Mouse (Mus musculus): ENCODE results near the gene Kcne3.

Kcne3 gene

DNA sequence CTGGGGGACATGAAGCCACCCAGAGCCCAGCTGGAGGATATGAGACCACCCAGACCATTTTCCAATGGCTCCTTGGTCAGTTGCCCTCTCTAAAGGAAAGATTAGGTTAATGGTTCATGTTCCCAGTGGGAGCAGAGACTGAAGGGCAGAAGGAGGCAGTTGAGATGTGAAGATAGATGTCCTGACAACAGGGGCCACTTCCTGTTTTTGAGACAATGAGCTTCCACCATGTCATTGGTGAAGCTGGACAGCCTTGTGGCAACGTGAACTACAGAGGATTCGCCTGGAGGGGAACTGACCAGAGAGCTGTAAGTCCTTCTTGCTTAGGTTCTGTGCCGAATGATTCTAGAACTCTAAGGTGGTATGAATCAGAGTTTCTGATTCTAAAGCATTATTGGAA lies at the start of gene Kcne3:
Gene Kcne3, plus strand, starts transcription at position 234 of the 400 bp plus-strand sequence.
- DNase-seq (ENCODE audit: low spot score), result no peak

DNA sequence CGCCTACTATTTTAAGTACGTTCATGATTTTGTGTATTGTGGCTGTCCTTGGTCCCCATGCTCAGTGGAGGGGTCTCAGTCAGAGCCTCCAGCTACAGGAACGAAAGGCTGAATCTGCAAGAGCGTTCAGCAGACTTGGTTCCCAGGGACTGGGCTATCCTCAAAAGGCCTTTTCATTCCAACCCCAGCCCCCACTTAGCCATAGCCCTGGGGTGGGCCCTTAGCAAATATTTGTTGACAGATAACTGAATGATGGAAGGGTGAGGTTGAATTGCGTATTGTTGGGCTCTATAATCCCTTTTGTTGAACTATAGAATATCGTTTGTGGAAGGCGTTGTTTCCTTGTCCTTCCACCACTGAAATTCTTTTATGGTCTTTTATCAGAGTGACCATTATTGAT lies 49.8 kb upstream of the Kcne3 start:
- no peak for DNase-seq (ENCODE audit: low spot score)

DNA sequence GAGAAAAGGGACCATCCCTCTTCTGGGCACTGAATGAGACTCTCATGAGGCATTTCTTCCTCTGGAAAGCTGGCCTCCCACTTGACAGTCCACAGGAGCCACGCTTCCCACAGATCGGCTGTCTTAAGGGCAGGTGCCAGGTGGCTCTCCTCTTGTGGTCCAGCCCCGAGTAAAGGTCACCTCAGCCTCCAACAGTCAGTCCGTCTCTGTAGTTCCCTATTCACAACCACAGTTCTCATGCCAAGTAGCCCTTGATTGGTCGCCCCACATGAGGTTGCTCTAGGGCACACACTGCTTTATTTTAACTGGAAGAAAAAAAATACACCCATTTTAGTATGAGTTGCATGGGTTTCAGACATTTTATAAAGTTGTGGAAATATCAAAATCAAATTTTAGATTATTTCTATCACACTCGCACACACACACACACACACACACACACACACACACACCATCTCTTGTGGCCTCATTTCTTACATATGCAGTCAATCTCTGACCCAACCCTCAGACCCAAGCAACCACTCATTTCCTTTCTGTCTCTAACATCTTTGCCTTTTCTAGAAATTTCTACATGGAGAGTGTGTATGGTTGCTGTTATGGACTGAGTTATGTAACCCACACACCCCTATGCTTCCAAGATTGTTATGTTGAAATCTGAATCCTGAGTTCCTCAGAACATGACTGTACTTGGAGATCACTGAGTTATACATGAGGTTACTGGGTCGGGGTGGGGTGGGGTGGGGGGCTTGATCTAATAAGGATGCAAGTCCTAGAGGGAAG lies 47.9 kb upstream of the Kcne3 start:
- no peak for DNase-seq (ENCODE audit: low spot score)

DNA sequence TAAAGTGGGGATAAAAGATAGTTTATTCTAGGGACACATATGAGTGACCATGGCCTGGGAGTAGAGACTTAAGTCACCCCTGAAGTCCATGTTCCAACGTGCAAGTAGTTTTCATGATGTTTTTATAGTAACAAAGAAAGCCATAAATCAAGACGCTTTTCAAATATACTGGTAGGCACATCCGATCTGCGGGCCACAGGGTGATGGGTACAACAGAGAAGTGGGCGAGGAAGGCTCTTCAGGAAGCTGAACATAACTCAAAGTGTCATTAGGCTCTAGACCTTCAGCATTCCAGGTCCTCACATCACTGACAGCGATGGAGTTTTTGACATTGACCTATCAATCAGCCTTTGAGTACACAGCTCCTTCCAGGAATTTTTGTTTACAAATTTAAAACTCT lies 45.7 kb upstream of the Kcne3 start:
- no peak for DNase-seq (ENCODE audit: low spot score)

DNA sequence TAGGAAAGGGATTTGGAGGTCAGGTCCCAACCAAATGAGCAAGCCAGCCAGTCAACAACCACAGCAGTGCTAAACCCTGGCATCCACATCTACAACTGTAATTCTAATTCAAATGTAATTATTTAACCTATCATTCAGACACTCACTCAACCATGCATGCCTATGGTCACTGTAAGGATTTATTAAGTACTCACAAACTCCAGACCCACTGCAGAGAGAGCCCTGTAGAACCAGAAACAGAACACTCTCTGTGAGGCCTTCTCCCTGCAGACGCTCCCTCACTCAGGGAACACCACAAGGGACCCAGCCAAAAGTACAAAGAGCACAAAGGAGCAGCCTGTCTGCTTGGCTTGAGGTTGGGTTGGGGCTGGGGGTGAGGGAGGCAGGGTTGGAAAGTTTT lies 43.9 kb upstream of the Kcne3 start:
- DNase-seq (ENCODE audit: low spot score), result no peak

DNA sequence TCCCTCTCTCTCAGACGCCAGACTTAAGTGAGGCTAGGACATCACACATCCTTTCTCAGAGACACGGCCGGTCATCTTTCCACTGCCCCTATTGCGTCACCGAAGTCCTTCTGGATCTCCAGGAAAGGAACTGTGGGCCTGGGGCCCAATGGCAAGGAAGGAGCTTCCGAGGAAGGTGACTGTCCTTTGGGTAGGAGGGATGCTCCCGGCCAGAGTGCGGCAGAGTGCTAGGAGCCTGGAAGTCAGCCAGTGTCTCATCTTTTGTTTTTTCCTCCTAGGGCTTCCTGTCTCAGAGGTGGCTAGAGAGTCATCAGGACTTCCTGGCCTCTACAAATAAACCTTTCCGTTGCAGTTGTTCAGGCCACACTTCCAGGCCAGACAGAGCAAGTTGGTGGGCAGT lies 39.3 kb upstream of the Kcne3 start:
- DNase-seq (ENCODE audit: low spot score), result no peak

DNA sequence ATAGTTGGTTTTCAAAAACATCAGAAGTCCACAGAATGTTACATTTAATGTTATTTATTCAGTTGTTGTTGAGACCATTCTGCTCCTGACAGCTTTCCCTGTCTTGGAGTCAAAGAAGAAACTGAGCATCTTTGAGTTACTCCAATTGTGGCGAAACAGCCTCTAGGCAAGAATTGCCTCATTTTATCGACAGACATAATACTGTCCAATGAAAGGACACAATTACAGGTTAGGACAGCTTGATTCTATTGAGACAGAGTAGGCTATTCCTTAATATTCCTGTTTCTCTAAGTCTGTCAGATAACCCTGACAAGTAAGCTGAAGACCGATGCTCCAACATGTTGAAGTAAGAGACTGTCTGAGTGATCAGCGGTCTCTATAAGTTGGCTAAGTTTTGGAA lies 38.2 kb upstream of the Kcne3 start:
- no peak for DNase-seq (ENCODE audit: low spot score)

DNA sequence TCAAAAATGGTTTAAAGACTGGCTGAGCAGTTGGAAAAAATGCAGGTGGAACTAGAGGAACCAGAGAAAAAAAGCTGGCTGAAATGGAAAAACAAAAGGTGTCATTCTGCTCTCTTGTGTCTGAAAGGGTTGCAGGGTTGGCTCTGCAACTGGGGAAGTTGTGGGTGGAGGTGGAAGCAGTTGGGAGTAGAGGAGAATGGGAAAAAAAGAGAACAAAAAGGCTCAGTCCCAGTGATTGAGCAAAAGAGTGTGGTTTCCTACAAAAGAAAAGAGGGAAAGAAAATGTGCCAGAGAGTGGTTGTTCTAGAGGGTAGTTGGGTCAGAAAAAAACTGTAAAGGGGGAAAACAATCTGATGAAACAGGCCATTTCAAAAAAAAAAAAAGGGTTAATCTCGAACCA lies 35.7 kb upstream of the Kcne3 start:
- no peak for DNase-seq (ENCODE audit: low spot score)

DNA sequence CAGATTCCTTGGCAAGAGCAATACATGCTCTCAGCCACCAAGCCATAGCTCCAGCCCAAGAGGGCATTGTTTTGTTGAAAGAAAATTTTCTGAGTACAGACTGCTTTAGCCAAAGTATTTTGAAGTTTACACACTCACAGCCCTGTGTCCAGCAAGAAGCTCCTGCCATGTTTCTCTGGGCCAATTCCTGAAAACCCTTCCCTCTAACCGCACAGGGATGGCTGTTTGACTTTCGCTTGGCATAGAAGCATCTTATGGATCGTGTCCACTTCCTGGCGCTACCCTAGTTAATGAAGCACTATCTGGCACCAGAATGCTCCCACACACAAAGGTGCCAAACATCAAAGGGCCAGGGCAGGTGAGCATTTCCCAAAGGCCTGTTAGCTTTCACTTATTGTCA lies 27.7 kb upstream of the Kcne3 start:
- no peak for DNase-seq (ENCODE audit: low spot score)

DNA sequence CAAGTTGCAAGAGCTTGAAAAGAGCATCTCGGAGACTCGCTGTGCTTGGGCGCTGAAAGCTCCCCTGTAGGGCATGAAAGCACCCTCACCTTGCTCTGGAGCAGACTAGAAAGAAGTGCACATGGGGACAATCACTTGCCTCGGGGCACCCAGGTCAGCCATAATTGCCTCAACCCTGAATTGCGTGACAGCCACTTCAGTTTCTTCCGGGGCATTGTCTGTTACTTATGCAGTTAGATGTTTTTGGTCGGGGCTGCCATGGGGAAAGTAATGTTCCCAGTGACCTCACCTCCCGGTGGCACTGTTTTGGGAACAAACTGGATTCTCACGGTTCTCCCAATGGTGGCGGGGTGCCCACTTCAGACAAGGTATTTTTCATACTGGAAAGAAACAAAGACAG lies 26.2 kb upstream of the Kcne3 start:
- no peak for DNase-seq (ENCODE audit: low spot score)

DNA sequence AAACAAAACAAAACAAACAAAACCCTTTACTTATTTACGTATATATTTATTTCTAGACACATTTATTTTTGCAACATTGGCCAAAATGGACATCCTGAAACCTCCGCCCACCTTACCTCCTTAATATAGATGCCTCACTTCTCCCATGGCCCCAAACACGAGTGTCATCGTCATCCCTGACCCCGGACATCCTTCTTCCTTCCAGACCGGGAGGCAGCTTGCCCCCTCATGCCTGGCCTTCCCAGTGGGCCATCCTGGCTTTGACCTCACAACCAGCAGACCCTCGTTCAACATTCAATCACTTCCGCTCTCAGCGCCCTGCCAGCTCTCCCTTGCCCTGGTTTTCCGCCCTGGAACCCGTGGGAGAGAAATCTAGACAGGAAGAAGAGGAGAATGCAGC lies 25.7 kb upstream of the Kcne3 start:
- no peak for DNase-seq (ENCODE audit: low spot score)

DNA sequence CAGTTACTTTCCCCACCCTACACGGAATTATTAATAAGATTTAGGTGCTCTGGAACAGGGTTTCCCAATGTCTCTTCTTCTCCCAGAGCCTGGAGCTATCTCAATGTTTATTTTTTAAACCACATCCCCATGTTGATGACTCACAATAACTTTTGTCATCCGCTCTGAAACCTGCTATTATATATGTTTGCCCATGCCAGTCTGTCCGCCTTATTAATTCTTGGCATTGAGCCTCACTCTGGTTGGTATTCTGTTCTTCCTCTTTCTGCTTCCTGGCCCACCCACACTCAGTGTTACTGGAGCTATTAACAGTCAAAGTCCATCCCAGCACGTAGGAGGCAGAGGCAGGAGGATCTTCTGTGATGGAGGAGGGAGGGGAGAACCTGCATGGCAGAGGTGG lies 18.6 kb upstream of the Kcne3 start:
- DNase-seq (ENCODE audit: low spot score), result no peak

DNA sequence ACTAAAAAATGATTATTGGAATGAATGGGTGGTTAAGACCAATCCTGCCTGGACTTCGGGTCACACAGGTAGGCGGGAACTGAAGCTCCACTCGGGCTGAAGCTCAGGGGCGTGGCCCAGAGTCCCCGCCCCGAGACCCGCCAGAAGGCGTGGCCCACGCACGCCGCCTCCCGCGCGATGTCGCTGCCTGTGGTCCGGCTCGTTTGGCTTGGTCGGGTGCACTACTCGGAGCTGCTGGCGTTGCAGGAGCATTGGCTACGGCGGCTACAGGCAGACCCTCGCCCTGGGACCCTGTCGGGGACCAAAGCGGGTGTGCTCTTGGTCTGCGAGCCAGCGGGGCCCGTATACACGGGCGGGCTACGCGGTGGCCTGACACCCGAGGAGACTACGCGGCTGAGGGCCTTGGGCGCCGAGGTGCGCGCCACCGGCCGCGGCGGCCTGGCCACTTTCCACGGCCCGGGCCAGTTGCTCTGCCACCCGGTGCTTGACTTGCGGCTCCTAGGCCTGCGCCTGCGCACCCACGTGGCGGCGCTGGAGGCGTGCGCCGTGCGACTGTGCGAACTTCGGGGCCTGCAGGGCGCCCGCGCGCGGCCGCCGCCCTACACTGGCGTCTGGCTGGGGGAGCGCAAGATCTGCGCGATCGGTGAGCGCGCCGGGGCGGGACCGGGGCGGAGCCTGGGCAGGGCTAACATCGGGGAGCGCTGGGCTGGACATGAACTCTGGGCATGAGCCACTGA lies 17.0 kb upstream of the Kcne3 start, which contains the start of gene Lipt2:
Gene Lipt2, plus strand, starts transcription at position 173 of the 737 bp plus-strand sequence.
- DNase-seq (ENCODE audit: low spot score), result peak; percentile 78

DNA sequence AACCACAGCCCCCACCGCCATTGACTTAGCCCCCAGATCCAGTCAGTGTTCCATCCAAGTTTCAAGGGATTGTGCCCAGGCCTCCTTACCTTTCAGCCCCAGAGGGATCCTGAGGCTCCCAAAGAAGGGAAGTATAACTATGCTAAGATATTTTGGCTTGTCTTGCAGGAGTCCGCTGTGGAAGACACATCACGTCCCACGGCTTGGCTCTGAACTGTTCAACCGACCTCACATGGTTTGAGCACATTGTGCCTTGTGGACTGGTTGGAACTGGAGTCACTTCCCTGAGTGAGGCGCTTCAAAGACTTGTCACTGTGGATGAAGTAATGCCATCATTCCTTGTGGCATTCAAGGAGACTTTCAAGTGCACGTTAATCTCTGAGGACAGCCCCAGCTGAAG lies 16.3 kb upstream of the Kcne3 start:
- DNase-seq (ENCODE audit: low spot score), result no peak

DNA sequence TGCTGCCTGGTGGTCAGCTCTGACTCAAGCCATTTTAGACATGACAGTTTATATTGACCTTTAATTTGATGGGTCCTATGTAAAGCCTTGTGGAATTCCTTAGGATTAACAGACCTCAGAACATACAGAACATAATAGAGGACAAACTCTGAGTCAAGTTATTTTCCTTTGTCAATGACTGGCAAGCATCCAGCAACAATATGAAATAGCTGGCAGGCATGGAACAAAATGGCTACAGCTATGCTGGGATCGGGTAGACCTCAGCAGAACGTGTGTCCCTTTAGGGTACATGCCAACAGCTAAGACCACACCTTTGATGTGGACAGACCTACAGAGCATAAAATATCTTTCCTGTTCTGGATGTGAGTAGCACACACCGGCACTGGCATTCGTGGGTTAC lies 12.8 kb upstream of the Kcne3 start:
- no peak for DNase-seq (ENCODE audit: low spot score)

DNA sequence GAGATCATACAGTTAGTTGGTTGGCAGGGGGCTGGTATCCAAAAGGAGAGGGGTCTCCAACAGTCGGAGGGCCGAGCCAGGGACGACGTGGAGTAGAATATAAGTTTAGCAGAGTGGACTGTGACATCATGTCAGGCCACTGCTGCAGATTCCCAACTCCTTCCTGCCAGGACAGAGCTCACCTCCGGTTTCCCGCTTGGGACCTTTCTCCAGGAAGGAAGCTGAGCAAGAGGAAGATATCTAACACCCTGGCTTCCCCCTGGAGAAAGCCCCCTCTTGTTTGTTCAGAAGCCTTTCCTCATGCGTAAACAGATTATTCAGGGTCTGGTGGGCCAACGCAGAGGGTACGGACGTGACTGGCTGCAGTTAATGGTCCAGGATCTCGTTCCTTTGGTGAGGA lies 7.6 kb upstream of the Kcne3 start:
- DNase-seq (ENCODE audit: low spot score), result no peak

DNA sequence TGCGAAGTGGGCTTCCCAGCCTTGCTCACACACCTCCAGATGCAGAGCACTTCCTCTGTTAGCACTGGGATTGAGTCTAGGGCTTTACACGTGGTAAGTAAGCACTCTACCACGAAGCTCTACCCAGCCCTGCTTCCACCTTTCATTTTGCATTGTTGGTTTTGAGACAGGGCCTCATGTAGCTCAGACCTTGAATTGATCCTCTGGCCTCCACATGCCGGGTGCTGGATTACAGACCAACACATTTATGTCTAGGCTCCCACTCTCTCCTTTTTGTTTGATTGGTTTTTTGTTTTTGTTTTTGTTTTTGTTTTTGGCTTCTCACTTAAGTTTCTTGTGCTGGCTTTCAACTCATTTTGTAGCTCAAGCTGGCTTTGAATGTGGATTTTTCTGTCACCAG lies 5.5 kb upstream of the Kcne3 start:
- DNase-seq (ENCODE audit: low spot score), result no peak

DNA sequence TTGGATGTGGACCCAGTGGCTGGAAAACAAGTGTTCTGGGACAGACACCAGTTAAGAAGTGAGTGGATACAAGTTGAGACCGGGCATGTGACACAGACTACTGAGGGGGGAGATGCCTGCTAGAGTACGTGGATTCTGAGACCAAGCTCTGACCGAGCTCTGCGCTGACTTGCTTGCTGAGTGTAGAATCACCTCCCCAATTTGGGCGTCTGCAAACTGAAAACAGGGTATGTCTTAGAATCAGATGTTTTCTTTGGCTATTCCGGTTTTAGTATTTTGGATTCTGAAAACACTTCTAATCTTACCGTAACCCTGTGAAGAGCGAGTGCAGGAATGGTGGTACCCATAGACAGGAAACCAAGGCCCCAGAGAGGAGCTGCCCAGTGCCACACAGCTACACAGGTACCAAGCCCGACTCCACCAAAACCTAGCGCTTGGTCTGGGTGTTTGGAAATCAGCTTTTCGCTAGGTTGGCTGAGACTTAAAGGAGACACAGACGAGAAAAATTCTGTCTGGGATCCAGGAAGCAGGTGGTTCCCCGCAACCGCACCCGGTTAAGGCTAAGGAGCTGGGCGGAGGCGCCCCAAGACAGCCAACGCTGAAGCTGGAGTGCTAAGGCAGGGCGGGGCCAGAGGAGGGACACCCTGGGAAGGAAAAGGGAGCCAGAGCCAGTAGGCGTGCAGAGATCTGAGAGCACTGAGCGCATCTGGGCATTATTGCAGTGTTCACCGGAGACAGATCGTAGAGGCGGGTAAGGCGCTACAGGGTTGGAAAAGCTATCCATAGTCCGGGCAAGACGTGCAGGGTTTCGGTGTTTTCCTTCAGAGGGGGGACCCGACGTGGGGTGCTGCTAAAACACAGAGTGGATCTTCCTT lies 2.0 kb downstream of the Kcne3 start:
- DNase-seq (ENCODE audit: low spot score), result peak; percentile 6

DNA sequence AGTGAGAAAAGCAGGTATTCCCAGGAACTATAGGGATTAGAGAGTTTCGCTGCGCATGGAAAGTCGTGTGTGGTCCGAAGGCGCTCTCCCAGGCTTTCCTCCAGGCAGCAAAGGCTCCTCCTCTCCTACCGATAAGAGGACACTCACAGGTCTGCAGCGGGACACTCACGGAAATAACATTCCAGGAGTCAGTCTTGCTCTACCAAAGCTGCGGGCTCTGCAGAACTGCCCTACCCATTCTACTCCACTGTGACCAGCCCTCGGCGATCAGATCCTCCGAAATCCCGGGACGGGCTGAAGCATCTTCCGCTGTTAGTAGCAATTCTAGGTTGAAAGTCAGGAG lies 2.6 kb downstream of the Kcne3 start:
- no peak for DNase-seq (ENCODE audit: low spot score)

DNA sequence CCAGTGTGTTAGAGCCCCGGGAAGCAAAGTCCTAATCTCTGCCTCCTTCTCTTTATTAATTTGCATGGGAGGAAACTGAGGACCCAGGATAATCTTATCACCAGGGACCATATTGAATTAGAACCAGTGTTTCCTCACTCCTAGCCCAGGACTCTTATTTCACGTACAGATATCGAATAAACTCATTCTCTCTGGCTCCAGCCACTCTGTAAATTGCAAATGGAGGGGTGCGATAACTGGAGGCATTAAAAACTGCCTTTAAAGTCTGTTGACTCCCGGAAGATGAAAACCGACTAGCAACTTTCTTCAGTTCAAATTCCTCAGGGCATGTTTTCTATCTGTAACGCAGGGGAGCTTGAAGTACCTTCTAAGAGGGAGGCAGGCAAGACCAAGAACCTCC lies 3.1 kb downstream of the Kcne3 start:
- no peak for DNase-seq (ENCODE audit: low spot score)

DNA sequence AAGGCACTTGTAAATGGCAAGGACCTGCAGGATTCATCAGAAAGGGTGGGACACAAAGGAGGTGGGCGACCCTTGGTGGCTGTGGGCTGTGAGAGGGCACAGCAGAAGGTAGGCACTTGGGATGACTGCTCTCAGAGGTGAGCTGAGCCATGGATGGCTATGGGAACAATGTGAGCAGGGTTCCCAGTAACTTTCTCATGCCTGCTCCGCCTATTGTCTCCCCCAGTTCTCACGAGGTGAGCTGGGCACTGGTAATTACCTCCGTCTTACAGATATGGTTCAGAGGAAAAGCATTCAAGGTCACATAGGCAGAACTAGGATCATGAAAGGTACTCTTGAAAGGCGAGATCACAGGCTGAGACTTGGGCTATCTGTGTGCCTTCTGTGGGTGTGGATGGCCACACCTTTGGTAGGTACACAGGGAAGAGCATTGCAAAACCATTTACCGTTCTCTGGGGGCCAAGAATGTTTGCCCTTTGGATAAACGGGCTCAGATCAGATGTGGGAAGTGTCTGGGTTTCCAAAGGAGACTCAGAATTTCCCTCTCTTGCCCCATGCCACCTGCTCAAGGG lies 3.6 kb downstream of the Kcne3 start:
- no peak for DNase-seq (ENCODE audit: low spot score)

DNA sequence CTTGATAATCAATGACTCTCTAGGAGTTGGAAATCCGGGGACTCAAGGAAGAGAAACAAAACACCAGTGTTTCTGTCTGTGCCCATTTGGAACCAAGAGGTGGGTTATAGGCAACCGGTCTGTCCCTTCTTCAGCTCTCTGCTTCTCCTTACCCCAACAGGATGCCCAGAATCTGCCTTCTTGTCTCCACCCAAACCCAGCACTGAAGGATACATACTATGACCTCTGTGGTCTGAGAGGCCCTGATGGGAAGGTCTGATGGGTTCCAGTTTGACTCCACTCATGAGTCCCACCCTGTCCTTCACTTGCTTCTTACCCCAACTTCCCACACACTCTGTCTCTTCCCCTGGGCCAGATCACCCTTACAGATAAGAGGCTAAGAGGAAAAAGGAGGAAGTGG lies 4.9 kb downstream of the Kcne3 start:
- DNase-seq (ENCODE audit: low spot score), result no peak

DNA sequence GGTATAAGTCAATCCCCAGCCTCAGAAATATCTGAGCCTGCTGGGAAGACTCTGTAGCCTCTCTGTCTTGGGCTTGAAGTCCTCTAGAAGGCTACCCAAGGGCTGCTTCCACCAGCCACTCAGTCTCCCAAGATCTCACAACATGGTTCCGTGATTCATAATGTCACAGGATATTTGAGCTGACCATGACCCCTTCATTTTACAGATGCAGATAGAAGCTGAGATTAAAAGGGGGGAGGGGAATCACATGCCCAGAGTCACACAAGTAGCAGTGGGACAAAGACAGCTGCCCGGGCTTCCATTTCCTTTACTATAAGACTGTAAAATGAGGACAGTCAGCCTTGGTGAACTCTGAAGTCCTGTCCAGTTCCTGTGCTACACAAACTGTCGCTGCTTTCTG lies 5.3 kb downstream of the Kcne3 start:
- DNase-seq (ENCODE audit: low spot score), result no peak

Data from spleen, adult 12 weeks (tissue).